Mouse (Mus musculus) left cerebral cortex, adult 8-10 months (tissue): ENCODE results near the gene Ube2l3. TPM values are rescaled to one million over a fixed set of nuclear protein-coding genes. Genes with fewer than 3 reads are reported as not detected.
"Not testable (repeated sequence)": the region's sequence is repeated elsewhere in the genome, so short reads cannot be mapped to it uniquely, and the experiment has no call there.

Experiments
- DNase-seq, 2 experiments: peaks; one replicate each; pipeline ENCODE4 v3.0.0; 2022; ENCODE audit warnings: low spot score in 2 of 2
- total RNA-seq, 4 experiments: library from RNA; stranded (reverse); gene quantifications; 2 replicates each; pipeline ENCODE4 v1.2.4; 2022

Gene Ube2l3
- total RNA-seq: 100 to 1,000 TPM; 125 to 149 (median 144) TPM

DNA sequence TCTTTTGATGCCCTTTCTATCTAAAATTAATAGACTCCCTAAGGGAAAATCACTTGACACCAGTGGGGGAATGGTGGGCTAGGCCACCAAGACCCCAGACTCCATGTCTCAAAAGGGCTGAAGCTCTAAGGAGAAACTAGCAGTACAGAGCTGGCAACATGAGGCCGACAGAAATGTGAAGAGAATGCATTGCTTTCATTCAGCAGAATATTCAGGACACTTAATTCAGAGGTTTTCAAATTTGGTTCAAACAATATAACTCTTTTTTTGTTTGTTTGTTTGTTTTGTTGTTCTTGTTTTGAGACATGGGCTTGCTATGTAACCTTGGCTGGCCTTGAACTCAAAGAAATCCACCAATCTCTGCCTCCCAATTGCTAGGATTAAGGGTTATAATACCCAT is at the start of gene Ube2l3:
Ube2l3 (minus strand) TSS at position 101 of the 400 bp plus-strand sequence.
- no peak for DNase-seq

DNA sequence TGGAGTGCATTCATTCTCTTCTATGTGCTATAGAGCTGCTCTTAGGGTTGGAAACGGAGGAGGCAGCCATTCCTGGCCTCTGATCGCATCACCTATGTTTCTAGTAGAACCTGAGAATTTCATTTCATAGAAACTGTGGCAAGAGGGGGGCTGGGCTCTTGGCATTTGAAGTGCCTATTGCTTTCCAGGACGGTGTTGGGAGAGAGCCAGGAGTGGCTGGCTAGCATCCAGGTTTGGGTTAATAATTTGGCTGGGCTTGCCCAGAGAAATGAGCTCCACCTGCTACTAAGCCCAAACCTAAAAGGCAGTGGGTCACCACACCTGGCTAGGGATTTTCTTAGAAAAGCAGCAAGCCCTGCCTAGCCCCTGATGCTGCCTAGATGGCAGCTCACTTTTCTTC is 49.1 kb upstream of the Ube2l3 start:
- DNase-seq: no peak

DNA sequence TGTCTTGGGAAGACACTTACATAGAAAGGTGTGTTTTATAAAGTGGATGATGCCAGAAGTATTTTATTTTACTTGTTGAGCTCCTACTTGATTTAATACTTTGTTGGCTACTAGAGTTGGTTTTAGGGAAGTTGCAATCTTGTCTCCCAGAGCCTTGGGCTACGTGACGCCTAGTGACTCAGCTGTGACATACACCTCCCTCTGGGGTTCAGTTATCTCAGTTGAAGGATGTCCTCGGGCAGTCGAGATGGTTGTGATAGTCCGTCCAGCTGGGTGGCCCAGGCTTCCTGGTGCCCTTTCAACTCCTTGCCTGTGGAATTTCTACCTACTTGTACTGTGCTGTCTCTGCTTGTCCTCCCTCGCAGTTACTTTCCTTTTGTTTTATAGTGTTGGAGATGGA is 46.7 kb upstream of the Ube2l3 start:
- DNase-seq: no peak

DNA sequence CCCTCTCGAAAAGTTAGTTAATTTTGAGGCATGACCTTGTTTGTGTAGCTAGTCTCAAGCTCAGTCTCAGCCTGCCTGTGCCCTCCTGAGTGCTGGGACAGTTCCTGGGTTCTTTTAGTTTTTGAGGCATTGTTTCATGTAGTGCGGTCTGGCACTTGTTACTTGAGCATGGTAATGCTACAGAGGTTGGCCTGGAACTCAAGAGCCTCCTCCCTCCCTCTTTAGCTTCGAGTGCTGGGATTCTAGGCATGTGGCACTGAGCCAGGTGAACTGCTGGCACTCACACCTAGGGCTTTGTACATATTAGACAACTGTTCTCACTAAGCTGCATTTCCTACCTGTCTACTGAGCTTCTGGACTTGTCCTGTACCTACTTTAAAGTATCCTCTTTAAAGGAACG is 45.3 kb upstream of the Ube2l3 start:
- DNase-seq: no peak

DNA sequence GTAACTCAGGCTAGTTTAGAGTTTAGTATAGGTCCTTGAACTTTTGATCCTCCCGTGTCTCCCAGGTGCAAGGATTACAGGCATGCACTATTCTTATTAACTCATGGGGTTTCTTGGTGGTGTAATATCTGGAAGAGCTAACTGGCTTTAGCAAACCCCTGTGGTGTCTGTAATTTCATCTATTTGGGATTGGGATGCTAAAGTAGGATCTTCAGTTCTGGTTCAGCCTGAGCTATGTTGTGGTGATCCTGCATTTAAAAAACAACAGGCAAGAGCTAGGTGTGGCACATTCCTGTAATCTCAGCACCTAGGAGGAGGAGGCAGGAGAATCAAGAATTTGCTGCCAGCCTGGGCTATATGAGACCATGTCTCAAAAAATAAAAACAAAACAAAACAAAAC is 42.5 kb upstream of the Ube2l3 start:
- DNase-seq: no peak

DNA sequence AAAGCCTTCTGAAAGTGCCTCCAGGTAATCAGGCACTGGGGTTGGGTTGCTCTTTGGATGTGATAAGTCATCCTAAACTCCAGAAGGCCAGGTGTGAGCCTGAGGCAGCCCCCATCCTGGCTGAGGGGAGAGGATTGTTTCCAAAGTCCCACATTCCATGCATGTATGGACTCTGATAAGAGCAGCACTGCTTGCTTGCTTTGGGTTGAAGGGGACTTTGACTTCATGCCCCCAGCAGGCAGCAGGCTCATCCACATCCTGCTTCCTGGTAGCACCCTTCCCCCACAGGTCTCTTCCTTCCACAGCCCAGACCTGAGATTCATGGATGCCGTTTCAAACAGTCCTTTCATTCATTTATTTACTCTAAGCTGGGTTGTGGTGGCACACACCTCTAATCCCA is 41.3 kb upstream of the Ube2l3 start:
- DNase-seq: no peak

DNA sequence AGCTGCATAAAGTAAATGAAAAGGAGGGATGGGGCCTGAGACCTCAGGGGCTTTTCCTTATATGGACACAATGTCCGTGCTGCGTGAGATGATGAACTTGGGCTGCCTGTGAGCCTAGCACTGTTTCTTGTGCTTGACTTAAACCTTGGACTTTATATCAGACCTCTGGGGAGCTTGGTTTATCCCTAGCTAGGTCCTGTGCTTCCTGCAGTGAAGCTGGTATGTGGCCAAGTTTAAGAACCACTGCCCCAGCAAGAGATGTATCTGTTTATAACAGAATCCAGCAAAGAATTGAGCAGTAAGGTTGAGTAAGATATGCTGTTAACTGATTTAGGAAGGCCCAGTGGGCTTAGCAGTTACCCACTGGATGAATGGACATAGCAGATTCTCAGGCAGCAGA is 37.0 kb upstream of the Ube2l3 start:
- DNase-seq: no peak

DNA sequence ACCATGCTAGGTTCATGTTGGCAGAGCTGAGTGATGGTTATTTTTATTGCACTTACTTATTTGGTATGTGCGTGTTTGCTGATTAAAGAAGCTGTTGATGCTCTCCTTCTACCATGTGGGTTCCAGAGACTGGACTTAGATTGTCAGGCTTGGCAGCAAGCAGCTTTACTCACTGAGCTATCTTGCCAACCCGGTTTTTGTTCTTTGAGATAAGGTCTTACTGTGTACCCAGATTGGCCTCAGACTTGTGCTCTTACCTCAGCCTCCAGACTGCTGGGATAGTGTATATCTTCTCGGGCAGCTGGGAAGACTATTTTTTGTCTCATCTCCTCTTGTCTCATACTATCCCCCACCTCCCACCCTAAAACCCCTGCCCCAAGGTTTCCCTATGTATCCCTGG is 35.2 kb upstream of the Ube2l3 start:
- DNase-seq: no peak

DNA sequence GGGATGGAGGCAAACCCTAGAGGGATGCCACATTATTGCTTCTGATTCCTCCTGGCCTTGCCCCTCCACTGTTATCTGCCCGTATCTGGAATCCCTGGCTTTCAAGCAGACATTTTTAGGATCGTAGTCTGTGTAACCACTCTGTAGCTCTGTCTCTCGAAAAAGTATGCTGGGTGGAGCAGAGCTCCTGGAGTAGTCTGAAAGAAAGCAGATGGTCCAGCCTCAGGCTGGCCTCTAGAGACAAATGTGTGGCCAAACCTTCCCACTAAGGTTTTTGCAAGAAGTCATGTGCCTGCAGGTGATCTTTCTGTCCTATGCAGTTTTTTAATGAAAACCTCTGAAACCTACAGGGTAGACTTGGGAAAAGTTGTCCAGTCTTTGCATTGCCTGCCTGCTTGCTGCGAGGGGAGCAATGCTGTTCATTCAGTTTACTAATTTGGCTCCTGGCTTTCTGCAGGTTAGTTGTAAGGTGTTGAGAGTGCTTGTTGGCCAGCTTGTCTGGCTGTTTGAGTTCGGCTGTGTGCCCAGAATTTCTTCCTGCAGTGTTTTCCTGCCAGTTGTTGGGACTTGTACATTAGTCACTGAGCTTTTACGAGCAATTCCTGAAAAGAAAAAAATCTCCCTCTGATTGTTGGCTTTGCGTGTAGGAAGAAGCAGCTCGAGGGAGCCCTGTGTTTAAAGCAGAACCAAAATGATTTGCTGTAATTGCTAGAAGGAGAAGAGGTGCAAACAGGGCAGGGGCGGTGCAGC is 32.6 kb upstream of the Ube2l3 start:
- peak in 1 of 2 experiments; percentile 70 for DNase-seq

DNA sequence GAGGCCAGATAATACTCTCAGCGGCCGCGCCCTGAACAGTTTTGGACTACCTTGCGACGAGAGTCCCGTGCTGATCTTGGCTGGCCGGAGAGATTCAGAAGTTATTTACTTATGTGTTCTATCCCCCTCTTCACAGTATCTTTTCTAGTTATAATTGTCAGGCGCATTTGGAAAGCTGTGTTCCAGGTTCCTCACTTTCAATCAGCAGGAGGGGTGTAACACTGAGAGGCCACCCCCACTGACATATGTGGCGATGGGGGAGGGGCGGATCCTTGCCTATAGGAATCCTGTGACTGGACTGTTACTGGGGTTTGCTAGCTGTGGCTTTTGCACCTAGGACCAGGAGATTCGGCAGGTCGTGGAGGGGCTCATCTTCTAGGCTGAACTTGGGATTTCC is 32.0 kb upstream of the Ube2l3 start:
- DNase-seq: peak; percentile 28 to 49

DNA sequence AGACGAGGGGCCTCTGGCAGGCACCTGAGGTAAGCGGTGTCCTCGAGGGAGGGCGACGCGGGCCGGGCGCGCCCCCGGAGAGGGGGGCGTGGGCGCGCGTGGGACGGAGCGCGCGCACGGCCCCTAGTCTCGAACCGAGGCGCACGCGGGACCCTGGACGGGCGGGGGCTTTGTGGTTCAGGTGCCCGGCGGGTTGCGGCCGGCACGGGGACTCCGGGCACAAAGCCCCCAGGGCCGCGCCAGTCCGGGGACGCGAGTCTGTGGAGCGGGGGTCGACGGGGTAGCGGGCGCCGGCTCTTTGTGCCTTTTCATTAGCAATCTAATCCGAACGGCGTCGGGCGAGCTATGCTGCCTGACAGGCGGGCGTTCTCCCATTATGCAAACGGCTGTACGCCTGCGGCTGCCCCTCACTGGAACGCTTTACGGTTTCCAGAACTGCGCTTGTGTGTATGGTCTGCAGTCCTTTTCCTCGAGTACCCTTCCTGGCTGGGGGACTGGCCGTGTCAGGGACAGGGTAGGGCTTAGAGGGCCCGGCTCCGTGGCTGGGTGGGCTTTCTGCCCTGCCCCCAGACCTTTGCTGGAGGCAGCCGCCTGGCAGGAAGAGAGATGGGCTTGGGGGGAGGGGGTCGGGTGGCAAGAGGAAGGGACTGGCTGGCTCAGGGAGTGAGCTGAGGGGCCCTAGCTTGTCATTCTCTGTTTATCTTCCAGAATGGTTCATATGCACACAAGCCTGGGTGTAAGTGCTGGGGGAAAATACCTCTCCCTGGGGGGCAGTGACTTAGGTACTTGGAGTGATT is 31.5 kb upstream of the Ube2l3 start:
- peak in 1 of 2 experiments; percentile 19 for DNase-seq

DNA sequence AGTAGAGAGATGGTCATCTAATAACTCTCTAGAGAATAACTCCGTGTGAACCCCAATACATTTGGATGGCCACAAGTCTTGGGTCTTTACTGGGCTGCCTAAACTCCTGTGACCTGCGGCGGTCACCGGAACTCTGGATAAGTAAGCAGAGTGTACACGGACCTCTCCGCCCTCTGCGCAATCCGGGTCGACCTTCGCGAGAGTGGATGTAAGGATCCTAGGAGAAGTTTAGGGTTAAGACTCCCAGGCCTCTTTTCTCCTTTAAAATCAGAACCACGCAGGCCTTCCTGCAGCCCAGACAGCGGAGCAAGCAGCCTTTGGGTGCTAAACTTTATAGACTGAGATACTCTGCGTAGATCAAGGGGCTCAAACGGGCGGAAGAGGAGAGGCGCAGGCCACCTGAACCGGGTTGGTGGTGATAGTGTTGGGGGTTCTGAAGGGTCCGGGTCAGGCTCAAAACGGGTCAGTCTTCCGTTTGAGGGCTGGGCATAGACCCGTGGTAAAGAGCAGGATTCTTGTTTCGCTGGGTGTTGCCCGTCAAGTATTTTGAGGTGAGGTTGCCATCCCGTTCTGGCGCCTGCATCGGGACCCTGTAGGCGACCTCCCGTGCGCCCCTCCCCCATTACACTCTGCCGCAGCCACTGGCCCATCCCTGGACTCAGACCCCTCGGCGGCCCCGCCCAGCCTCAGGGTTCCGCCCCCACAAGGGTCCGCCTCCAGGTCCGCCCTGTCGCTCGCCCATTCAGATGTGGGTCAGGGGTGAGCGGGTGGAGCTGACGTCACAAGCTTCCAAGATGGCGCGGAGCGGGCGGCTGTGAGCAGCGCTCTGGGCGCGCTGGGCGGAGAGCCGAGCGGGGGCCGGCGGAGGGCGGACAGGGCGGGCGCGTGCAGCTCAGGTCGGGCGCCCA is 30.6 kb upstream of the Ube2l3 start, which contains the start of gene Hic2:
Hic2 (plus strand) TSS at position 779 of the 908 bp plus-strand sequence.
- DNase-seq: peak; percentile 81 to 88

DNA sequence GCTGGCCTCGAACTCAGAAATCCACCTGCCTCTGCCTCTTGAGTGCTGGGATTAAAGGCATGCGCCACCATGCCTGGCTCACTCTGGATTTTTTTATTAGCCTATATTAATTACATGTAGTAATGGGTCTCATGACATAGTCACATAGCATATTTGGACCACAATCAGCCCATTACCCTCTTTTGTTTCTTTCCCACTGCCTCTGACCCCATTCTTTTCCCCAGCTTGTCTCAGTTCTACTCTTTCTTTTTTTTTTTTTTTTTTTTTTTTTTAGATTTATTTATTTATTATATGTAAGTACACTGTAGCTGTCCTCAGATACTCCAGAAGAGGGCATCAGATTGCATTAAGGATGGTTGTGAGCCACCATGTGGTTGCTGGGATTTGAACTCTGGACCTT is 29.1 kb upstream of the Ube2l3 start:
- not testable (repeated sequence) for DNase-seq

DNA sequence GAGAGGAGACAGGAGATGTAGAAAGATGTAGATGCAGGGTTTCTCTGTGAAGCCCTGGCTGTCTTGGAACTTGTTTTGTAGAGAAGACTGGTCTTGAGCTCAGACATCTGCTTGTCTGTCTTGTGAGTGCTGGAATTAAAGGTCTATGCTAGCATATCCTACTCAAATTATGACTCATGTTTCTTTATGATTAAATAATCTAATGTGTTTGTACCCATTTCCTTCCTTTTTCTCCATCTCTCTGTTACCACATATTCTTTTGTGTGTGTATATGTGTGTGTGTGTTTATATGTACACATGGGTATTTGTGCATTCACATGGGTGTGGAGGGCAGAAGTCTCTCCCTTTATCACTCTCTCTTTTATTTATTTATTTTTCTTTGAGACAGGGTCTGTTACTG is 24.0 kb upstream of the Ube2l3 start:
- no peak for DNase-seq

DNA sequence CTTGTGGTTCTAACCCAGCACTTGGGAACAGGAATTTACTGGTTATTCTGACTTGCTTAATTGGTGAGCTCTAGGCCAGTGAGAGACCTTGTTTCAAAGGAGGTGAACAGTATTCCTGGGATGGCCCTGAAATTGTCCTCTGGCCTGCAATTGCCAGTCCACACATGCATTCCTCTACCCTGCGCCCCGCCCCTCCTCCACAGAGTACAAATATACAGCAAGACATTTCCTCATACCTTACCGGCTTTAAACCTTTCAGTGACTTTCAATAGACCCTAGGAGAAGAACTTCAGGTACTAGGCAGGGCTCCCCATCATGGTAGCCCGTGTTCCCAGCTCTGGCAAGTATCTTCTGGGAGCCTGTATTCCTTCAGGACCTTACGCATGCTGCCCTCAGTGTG is 23.1 kb upstream of the Ube2l3 start:
- no peak for DNase-seq

DNA sequence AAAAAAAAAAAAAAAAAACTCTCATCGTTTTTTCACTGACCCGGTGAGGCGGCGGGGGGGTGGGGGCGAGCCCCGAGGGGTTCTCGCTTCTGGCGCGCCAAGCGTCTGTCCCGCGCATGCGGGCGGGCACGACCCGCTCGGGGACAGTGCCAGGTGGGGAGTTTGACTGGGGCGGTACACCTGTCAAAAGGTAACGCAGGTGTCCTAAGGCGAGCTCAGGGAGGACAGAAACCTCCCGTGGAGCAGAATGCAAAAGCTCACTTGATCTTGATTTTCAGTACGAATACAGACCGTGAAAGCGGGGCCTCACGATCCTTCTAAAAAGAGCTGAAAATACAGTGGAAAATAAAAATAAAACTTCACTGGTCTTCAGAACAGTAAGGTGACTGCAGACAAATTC is 19.7 kb upstream of the Ube2l3 start:
- DNase-seq: peak; percentile 66 to 99

DNA sequence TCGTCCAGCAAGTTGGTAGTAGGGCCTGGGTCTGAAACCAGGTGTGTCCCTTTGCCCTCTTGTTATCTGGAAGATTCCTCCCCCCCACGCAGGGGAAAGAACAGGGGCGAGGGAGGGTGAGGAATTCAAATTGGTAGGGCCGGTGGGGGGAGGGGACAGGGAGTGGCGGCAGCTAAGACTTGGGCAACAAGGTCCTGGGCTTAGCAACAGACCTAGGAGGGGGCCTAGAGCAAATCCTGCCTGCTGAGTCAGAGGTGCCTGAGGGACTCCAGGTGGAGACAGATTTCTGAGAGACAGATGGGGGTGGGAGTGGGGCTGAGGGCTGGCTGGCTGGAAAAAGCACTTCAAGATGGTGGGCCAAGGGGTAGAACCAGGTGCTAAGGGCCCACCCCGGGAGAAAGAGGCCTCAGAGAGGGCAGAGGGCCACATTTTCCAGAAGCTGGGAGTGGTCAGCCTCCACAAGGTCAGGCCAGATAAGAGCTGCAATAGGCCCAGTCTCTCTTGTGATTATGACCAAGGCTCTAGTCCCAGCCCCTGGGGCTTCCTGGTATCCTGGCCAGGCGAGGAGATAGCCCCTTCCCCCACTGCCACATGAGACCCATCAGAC is 17.8 kb upstream of the Ube2l3 start:
- DNase-seq: no peak

DNA sequence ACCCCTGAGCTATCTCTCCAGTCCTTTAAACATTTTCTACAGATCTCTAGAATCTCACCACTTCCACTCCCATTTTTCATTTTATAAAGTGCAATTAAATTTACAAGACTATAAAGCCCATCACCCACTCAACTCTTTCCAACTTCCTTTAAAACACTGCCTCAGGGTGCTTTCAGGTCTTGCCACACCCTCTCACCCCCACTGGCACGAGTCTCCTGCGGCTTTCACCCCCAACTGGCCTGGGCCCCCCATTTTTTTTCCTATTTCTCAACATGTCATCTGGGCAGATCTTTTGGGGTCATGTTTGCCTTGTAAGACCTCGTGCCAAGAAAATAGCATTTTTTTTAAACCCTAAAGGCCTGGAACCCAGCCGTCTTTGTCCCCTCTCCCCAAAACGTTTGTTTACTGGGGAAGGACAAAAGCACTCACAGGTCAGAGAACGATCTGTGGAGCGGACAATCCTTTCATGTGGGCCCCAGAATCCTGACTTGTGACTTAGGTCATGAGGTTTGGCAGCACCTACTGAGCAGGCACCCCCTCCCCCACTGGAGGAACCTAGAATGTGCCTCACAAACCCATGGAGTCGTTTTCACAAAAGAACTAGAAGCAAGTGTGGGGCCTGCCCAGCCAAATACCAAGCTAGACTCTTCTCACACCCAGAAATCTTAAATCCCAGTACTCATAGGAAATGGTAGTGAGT is 14.6 kb upstream of the Ube2l3 start:
- DNase-seq: no peak

DNA sequence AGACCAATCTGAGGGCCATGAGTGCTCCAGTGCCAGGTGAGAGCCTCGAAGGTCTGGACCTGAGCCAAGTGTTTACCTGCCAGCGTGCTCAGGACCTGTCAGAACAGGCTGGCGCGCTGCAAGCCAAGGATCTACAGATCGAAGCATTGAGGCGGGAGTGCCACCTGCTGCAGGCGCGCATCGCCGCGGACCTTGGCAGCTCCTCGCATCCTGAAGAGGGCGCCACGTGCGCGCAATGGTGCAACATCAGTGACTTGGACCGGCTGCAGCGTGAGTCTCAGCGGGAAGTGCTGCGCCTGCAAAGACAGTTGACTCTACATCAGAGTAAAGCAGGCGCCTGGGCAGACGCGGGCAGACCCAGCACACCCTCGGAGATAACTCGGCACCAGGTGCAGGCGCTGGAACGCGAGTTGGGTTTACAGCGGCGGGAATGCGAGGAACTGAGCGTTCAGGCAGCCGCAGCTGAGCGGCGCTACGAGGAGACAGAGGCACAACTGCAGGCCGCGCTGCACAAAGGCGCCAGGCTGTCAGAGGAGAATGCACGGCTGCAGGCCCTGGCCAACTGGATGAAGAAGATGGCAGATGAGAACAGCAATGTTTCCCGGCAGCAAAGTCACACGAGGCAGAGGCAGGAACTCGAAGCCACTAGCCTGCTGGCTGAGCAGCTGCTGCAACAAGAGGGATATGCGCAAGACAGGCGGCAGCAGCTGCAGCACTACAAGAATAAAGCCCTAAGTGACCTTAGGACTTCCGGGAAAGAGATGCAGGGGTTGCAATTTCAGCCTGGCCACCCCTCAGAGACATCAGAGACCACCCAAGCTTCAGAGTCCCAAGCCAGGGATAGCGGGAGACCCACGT is 7.8 kb upstream of the Ube2l3 start:
- peak; percentile 77 to 80 for DNase-seq
